36 mouse cellular contexts compared by ENCODE assay signal in genomic region chr16:23472046-23472445, GRCm38 (mm10). TPM values are rescaled to one million over a fixed set of nuclear protein-coding genes. Genes with fewer than 3 reads are reported as not detected.
"Had no signal": no experiment of that assay in that cellular context is flagged by ENCODE, and none has a peak within 500 bp of the region (broad histone marks: within the 10 kb centered on the region; RNA-seq: fewer than 3 reads in every experiment).

No protein-coding gene starts in this region.

- H3K4me3 ChIP-seq: heart, adult 2 months; heart, embryonic 13.5 days; heart, embryonic 15.5 days; hindbrain, embryonic 13.5 days; hindbrain, embryonic 15.5 days; kidney, embryonic 15.5 days; limb, embryonic 13.5 days; limb, embryonic 15.5 days had no signal

- H3K36me3 ChIP-seq: heart, embryonic 13.5 days; heart, embryonic 15.5 days; hindbrain, embryonic 15.5 days; kidney, embryonic 15.5 days; limb, embryonic 13.5 days; limb, embryonic 15.5 days had no signal

- DNase-seq: gastrocnemius, postnatal 14 days; gastrocnemius, postnatal 36 days; heart, adult 11 months; heart, adult 2 months; heart, postnatal 14 days; heart, postnatal 36 days; kidney, adult 11 months; kidney, adult 2 months; kidney, adult 9 months; kidney, postnatal 14 days; kidney, postnatal 36 days; layer of hippocampus, adult 9-11 months; layer of hippocampus, postnatal 36 days; left cerebral cortex, postnatal 4 days; lung, adult 18-20 months had no signal

- H3K9ac ChIP-seq: heart, embryonic 13.5 days; heart, embryonic 15.5 days; hindbrain, embryonic 13.5 days; hindbrain, embryonic 15.5 days; kidney, embryonic 15.5 days; limb, embryonic 13.5 days; limb, embryonic 15.5 days; liver, embryonic 14.5 days had no signal

- H3K27me3 ChIP-seq: heart, embryonic 13.5 days; heart, embryonic 15.5 days; hindbrain, embryonic 13.5 days; hindbrain, embryonic 15.5 days; kidney, embryonic 15.5 days; limb, embryonic 13.5 days; limb, embryonic 15.5 days had no signal

- H3K4me1 ChIP-seq: heart, embryonic 15.5 days; hindbrain, embryonic 13.5 days; hindbrain, embryonic 15.5 days; kidney, embryonic 15.5 days; limb, embryonic 13.5 days; limb, embryonic 15.5 days had no signal

- H3K27ac ChIP-seq: heart, adult 2 months; heart, embryonic 13.5 days; heart, embryonic 15.5 days; hindbrain, embryonic 13.5 days; hindbrain, embryonic 15.5 days; hindbrain, postnatal 0 days; kidney, embryonic 15.5 days; kidney, postnatal 0 days; limb, embryonic 13.5 days; limb, embryonic 15.5 days; liver, embryonic 14.5 days had no signal

RNA-seq across cellular contexts. Expression of gene Rtp1, which starts 43.1 kb away (rescaled TPM):
- total RNA-seq: gastrocnemius, adult 18-20 months; gastrocnemius, adult 8-10 months; gastrocnemius, postnatal 14 days; gastrocnemius, postnatal 36 days; heart, adult 2 months; heart, postnatal 14 days; heart, postnatal 36 days; hematopoietic stem cell, adult 5-6 weeks had no signal
- polyA plus RNA-seq: heart, adult 2 months; heart, embryonic 11.5 days; heart, embryonic 13.5 days; heart, embryonic 15.5 days; heart, postnatal 0 days; hindbrain, embryonic 11.5 days; intestine, embryonic 14.5 days; intestine, embryonic 16.5 days; kidney, embryonic 15.5 days; kidney, postnatal 0 days; large intestine, adult 2 months; limb, embryonic 11.5 days; limb, embryonic 13.5 days; limb, embryonic 15.5 days; liver, embryonic 14.5 days; liver, embryonic 16.5 days had no signal

RNA-seq across cellular contexts. Expression of gene Masp1, which starts 48.6 kb away (rescaled TPM):
- total RNA-seq: hematopoietic stem cell, adult 5-6 weeks had no signal
